ENCODE assay signal across 16 mouse cellular contexts in the genomic region with DNA sequence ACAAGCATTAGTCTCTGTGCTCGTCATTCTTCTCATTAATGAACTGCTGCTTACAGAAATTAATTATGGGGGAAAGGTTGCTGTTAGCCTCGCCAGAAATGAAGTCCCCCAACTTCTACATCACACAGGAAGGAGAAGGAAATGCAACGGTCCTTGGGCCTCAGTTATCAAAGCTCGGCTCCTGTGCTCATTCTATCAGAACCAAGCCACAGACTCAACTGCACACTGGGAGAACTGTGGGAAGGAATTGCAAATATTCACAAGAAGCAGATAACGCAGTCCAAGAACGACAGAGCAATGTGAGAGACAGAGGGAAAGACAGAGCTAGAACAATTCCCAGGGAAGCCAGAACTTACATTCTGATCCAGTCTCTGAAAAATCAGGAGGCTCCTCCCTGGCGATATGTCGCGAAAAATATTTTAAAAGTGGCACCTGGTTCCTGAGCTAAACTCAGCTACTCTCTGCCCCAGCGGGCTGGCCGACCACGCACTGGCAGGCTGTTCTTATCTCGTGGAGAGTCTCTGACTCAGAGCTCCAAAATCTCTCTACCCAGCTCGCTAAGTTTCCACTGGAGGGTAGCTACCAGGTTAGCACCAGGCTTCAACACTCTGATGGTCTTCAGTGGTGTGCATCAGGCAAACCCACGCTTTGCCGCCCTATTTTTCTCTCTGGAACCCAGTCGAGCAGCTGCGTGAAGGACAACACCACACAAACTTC.
DNase-seq lines count a peak whose midpoint lies in the region; ATAC-seq lines count a peak whose summit lies in the region.
"Had no signal": no experiment of that assay in that cellular context is flagged by ENCODE, and none has a peak within 500 bp of the region (broad histone marks: within the 10 kb centered on the region; RNA-seq: fewer than 3 reads in every experiment).

No protein-coding gene starts in this region.

- no peak overlapping the region for H3K4me3 ChIP-seq in heart, embryonic 11.5 days (ENCODE audit: low read depth, low read length)
- no peak overlapping the region for H3K4me3 ChIP-seq in forebrain, embryonic 12.5 days (replicated peaks)
- H3K4me3 ChIP-seq: forebrain, embryonic 13.5 days; hindbrain, embryonic 13.5 days had no signal

- no peak for ATAC-seq in heart, embryonic 11.5 days (replicated peaks; ENCODE audit: insufficient number of reproducible peaks, low FRiP score, low TSS enrichment)
- no peak for ATAC-seq in forebrain, embryonic 12.5 days (ENCODE audit: low FRiP score)
- ATAC-seq: forebrain, embryonic 13.5 days; midbrain, embryonic 16.5 days had no signal

- DNase-seq in heart, postnatal 14 days, result no peak
- DNase-seq in layer of hippocampus, adult 9-11 months, result peak; percentile 2
- no peak for DNase-seq in layer of hippocampus, postnatal 25 days (ENCODE audit: extremely low spot score in 1 of 2, low spot score in 1 of 2)
- DNase-seq in MEL-GATA-1-ER (ENCODE audit: extremely low read depth, low read depth), result peak; percentile 73
- DNase-seq in telencephalon, adult 2 months (ENCODE audit: low read depth, low spot score), result peak; percentile 12
- DNase-seq: cerebellum, postnatal 10 days; gastrocnemius, postnatal 36 days; kidney, adult 9 months; kidney, postnatal 4 days; lung, postnatal 14 days had no signal

- no peak overlapping the region for H3K27ac ChIP-seq in heart, embryonic 11.5 days (ENCODE audit: low read depth, low read length)
- H3K27ac ChIP-seq in forebrain, embryonic 12.5 days, result no peak overlapping the region
- H3K27ac ChIP-seq: forebrain, embryonic 13.5 days; hindbrain, embryonic 13.5 days; liver, embryonic 14.5 days had no signal

- 0 out of 2 replicates have a peak, but pooled peaks cover 4% of the 10 kb centered on the region for H3K4me1 ChIP-seq in heart, embryonic 11.5 days (ENCODE audit: control insufficient read depth, insufficient read depth, low read length)
- H3K4me1 ChIP-seq in forebrain, embryonic 12.5 days, result no peaks in the 10 kb centered on the region
- H3K4me1 ChIP-seq: forebrain, embryonic 13.5 days; hindbrain, embryonic 13.5 days had no signal

- no peaks in the 10 kb centered on the region for H3K27me3 ChIP-seq in heart, embryonic 11.5 days (ENCODE audit: control insufficient read depth, insufficient read depth, low read length)
- H3K27me3 ChIP-seq in forebrain, embryonic 12.5 days, result no peaks in the 10 kb centered on the region
- H3K27me3 ChIP-seq: forebrain, embryonic 13.5 days; hindbrain, embryonic 13.5 days had no signal

- no peaks in the 10 kb centered on the region for H3K9me3 ChIP-seq in heart, embryonic 11.5 days (replicated peaks; ENCODE audit: control insufficient read depth, low read length)
- H3K9me3 ChIP-seq in forebrain, embryonic 12.5 days, result no peaks in the 10 kb centered on the region
- H3K9me3 ChIP-seq: forebrain, embryonic 13.5 days; hindbrain, embryonic 13.5 days had no signal

- intact Hi-C loops in heart, postnatal 14 days (cut with DNase I), result no loop called here

- no peaks in the 10 kb centered on the region for H3K36me3 ChIP-seq in heart, embryonic 11.5 days (ENCODE audit: control insufficient read depth, insufficient read depth, low read length)
- H3K36me3 ChIP-seq in forebrain, embryonic 12.5 days (replicated peaks), result no peaks in the 10 kb centered on the region
- H3K36me3 ChIP-seq: hindbrain, embryonic 13.5 days had no signal

- H3K9ac ChIP-seq in heart, embryonic 11.5 days (ENCODE audit: low read depth, low read length), result no peak overlapping the region
- H3K9ac ChIP-seq in forebrain, embryonic 12.5 days, result no peak overlapping the region
- H3K9ac ChIP-seq: forebrain, embryonic 13.5 days; hindbrain, embryonic 13.5 days; liver, embryonic 14.5 days had no signal

- WGBS in heart, embryonic 11.5 days (ENCODE audit: insufficient replicate concordance), result 46% methylated on average over 18 of the region's 18 CpGs
- WGBS in forebrain, embryonic 12.5 days, result 85% methylated on average over 18 of the region's 18 CpGs

- H3K4me2 ChIP-seq in heart, embryonic 11.5 days, result peak overlapping the region; percentile 15
- no peak overlapping the region for H3K4me2 ChIP-seq in forebrain, embryonic 12.5 days
- H3K4me2 ChIP-seq: forebrain, embryonic 13.5 days; hindbrain, embryonic 13.5 days had no signal

Comparison
In these comparisons a context has a peak if more than half of its experiments do, and no peak if none do; other contexts are left out.
1. DNase-seq: peak in layer of hippocampus, adult 9-11 months (single experiment), MEL-GATA-1-ER (single experiment) and telencephalon, adult 2 months (single experiment); none in heart, postnatal 14 days (0 of 2) and layer of hippocampus, postnatal 25 days (0 of 2).